Mouse (Mus musculus) intestine, embryonic 16.5 days (tissue): Measurements from ENCODE around the gene Chrne. TPM values are rescaled to one million over a fixed set of nuclear protein-coding genes. Genes with fewer than 3 reads are reported as not detected.

Experiments used
- ATAC-seq: fragments of 200-750 bp; cut with Nextera tagmentation; 2 replicates; pipeline ENCODE4 v1.8.0; 2017; ENCODE audit warnings: moderate TSS enrichment, moderate library complexity
- H3K27ac ChIP-seq: fragments of 300-500 bp; sonication (generic); 2 replicates; pipeline ENCODE4 v1.5.1; 2014; ENCODE audit warnings: mild to moderate bottlenecking, low read length
- H3K27me3 ChIP-seq: fragments of 300-500 bp; sonication (generic); replicated peaks from 2 replicates; pipeline ENCODE4 v1.6.1; 2014; ENCODE audit warnings: low read length, control low read depth, mixed read lengths; ENCODE audit not compliant: control insufficient read depth, insufficient read depth
- H3K36me3 ChIP-seq: fragments of 300-500 bp; sonication (generic); 2 replicates; pipeline ENCODE4 v1.6.1; 2014; ENCODE audit warnings: low read length, control low read depth; ENCODE audit not compliant: control insufficient read depth, insufficient read depth
- H3K4me1 ChIP-seq: fragments of 300-500 bp; sonication (generic); 2 replicates; pipeline ENCODE4 v1.6.1; 2014; ENCODE audit warnings: low read length, control low read depth, mixed read lengths; ENCODE audit not compliant: control insufficient read depth, insufficient read depth
- H3K4me2 ChIP-seq: fragments of 300-500 bp; sonication (generic); 2 replicates; pipeline ENCODE4 v1.6.1; 2014; ENCODE audit warnings: low read depth, low read length, control low read depth
- H3K4me3 ChIP-seq: fragments of 300-500 bp; sonication (generic); 2 replicates; pipeline ENCODE4 v1.5.1; 2014; ENCODE audit warnings: mild to moderate bottlenecking, low read length
- H3K9ac ChIP-seq: fragments of 300-500 bp; sonication (generic); 2 replicates; pipeline ENCODE4 v1.6.1; 2014; ENCODE audit warnings: low read depth, low read length
- H3K9me3 ChIP-seq: fragments of 300-500 bp; sonication (generic); 2 replicates; pipeline ENCODE4 v1.6.1; 2016; ENCODE audit warnings: low read length, control low read depth; ENCODE audit not compliant: control insufficient read depth
- whole genome bisulfite sequencing: fragments of 180-500 bp; shearing (Covaris S2); extraction: QIAGEN DNeasy Blood & Tissue Kit; methylation state at CpG from one replicate; pipeline ENCODE4 v1.1.7; 2014; 5-methylcytosine and 5-hydroxymethylcytosine counted together
- polyA plus RNA-seq: library from polyadenylated mRNA; unstranded; fragments of >200 nt; fragmentation: Nextera tagmentation; extraction: Ambion mirVana; gene quantifications from 2 replicates; pipeline ENCODE4 v1.2.1, GENCODE M21; 2015

Chrne gene
- polyA plus RNA-seq, 1 experiment from 2014 or later = not detected

- Histone ChIP-seq H3K4me1 (peaks cover 37% of the 10 kb centered on the region), H3K27ac (peak within 1 kb of the TSS; percentile 96), H3K27me3 (no peaks in the 10 kb centered on the region), H3K9ac (peak within 1 kb of the TSS; percentile 92), H3K4me3 (peak within 1 kb of the TSS; percentile 80), H3K9me3 (no peaks in the 10 kb centered on the region), H3K36me3 (peaks cover 32% of the 10 kb centered on the region), H3K4me2 (peak within 1 kb of the TSS; percentile 84)
- WGBS = under 1% methylated on average over 63 of the region's 63 CpGs
- ATAC-seq = peak; percentile 86
These were observed 28.0 kb upstream of the Chrne start, which contains the start of the genes Rnf167 and Slc25a11 for GRCm38 (mm10) chr11:70646691-70647650. TSS of gene Rnf167 (plus strand) at chr11:70647235. TSS of gene Slc25a11 (minus strand) at chr11:70647479.

GRCm38 (mm10) chr11:70646259-70646555 lies 27.2 kb upstream of the Chrne start:
- Histone ChIP-seq H3K9me3 (no peaks in the 10 kb centered on the region), H3K27ac (peak overlapping the region; percentile 94), H3K4me1 (peaks cover 30% of the 10 kb centered on the region), H3K4me3 (peak overlapping the region; percentile 76), H3K4me2 (peak overlapping the region; percentile 68), H3K36me3 (peaks cover 28% of the 10 kb centered on the region), H3K27me3 (no peaks in the 10 kb centered on the region), H3K9ac (peak overlapping the region; percentile 92)
- ATAC-seq = no peak
- 17% methylated on average over 3 of the region's 3 CpGs for WGBS

DNA sequence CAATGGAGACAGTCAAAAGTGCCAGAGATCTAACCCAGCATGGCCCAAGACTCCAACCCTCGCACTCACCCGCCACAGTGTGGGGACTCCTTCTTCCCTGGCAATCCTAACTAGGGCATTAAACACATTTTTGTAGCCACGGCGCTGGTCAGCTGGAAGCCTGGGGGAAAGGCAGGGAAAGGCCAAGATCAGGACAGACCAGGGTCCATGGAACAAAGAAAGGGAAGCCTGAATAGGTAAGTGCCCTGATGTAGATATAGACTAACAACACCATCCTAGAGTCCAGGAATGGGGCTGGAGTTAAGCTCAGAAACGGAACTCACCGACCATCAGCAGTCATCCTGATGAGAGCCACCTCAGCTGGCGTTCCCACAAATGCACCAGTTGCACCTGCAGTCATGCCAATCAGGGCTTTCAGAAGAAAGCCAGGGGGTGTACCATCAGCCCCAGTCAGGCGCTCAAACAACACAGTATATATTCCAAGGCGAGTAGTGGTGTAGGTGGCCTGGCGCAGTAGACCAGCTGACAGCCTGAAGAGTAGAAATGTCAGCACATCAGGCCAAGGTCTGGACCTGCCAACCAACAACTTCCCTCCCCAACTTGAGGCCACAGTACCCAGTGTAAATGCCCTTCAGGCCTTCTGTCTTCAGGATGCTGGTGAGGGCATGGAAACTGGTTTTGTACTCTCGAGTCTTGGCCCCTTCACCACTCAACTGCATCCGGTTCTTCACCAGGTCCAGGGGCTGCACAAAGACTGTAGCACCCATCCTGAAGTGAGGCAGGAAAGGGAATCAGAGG lies 26.6 kb upstream of the Chrne start:
- Histone ChIP-seq H3K9ac (peak overlapping the region; percentile 92), H3K36me3 (peaks cover 23% of the 10 kb centered on the region), H3K4me2 (peak overlapping the region; percentile 68), H3K4me3 (peak overlapping the region; percentile 76), H3K27me3 (no peaks in the 10 kb centered on the region), H3K9me3 (no peaks in the 10 kb centered on the region), H3K4me1 (peaks cover 25% of the 10 kb centered on the region), H3K27ac (no peak overlapping the region)
- WGBS = 86% methylated on average over 12 of the region's 12 CpGs
- no peak for ATAC-seq

- ATAC-seq = no peak
- Histone ChIP-seq H3K36me3 (peaks cover 22% of the 10 kb centered on the region), H3K9ac (no peak overlapping the region), H3K27ac (no peak overlapping the region), H3K4me2 (no peak overlapping the region), H3K4me1 (peaks cover 17% of the 10 kb centered on the region), H3K9me3 (no peaks in the 10 kb centered on the region), H3K27me3 (no peaks in the 10 kb centered on the region), H3K4me3 (no peak overlapping the region)
- 96% methylated on average over 8 of the region's 8 CpGs for WGBS
These were observed 25.6 kb upstream of the Chrne start for GRCm38 (mm10) chr11:70644564-70645103.

- Histone ChIP-seq H3K36me3 (peaks cover 13% of the 10 kb centered on the region; the same call in 1 of the 2 replicates), H3K27ac (no peak overlapping the region), H3K4me2 (no peak overlapping the region), H3K9me3 (no peaks in the 10 kb centered on the region), H3K27me3 (no peaks in the 10 kb centered on the region), H3K4me1 (peaks cover 7% of the 10 kb centered on the region), H3K4me3 (no peak overlapping the region), H3K9ac (no peak overlapping the region)
- whole genome bisulfite sequencing = 95% methylated on average over 6 of the region's 6 CpGs
- ATAC-seq = no peak
These were observed 24.0 kb upstream of the Chrne start for GRCm38 (mm10) chr11:70643051-70643450.

DNA sequence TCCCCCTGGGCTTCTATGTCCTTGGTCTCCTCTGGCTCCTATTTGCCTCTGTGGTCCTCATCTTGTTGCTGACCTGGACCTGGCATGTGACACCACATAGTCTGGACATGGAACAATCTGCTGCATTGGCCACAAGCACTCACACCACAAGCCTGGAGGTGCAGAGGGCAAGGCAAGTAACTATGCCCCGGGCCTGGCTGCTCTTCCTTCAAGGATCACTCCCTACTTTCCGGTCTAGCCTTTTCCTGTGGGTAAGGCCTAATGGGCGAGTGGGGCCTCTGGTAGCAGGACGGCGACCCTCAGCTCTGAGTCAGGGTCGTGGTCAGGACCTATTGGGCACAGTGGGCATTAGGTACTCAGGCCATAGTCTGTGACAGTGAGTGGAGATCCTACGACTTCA lies 22.2 kb upstream of the Chrne start:
- Histone ChIP-seq H3K27ac (no peak overlapping the region), H3K27me3 (no peaks in the 10 kb centered on the region), H3K9me3 (no peaks in the 10 kb centered on the region), H3K4me2 (no peak overlapping the region), H3K9ac (no peak overlapping the region), H3K4me3 (no peak overlapping the region), H3K36me3 (peaks cover 13% of the 10 kb centered on the region; the same call in 1 of the 2 replicates), H3K4me1 (peaks cover 7% of the 10 kb centered on the region)
- 80% methylated on average over 7 of the region's 7 CpGs for WGBS
- ATAC-seq = no peak

DNA sequence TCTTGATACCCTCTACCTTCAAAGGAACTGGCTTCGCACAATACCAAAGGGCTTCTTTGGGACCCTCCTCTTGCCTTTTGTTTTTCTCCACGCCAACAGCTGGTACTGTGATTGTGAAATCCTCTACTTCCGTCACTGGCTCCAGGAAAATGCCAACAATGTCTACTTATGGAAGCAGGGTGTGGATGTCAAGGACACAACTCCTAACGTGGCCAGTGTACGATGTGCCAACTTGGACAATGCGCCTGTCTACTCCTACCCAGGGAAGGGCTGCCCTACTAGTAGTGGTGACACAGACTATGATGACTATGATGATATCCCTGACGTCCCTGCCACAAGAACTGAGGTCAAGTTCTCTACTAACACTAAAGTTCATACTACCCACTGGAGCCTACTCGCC lies 21.0 kb upstream of the Chrne start:
- Histone ChIP-seq H3K27me3 (no peaks in the 10 kb centered on the region), H3K9me3 (no peaks in the 10 kb centered on the region), H3K36me3 (peaks cover 8% of the 10 kb centered on the region; the same call in 1 of the 2 replicates), H3K4me3 (no peak overlapping the region), H3K9ac (no peak overlapping the region), H3K27ac (no peak overlapping the region), H3K4me1 (no peaks in the 10 kb centered on the region), H3K4me2 (no peak overlapping the region)
- ATAC-seq = no peak
- 86% methylated on average over 8 of the region's 8 CpGs for WGBS

- 36% methylated on average over 5 of the region's 5 CpGs for WGBS
- Histone ChIP-seq H3K4me3 (no peak within 1 kb of the TSS), H3K36me3 (no peaks in the 10 kb centered on the region), H3K4me2 (no peak within 1 kb of the TSS), H3K27ac (no peak within 1 kb of the TSS), H3K9me3 (no peaks in the 10 kb centered on the region), H3K27me3 (no peaks in the 10 kb centered on the region), H3K4me1 (no peaks in the 10 kb centered on the region), H3K9ac (no peak within 1 kb of the TSS)
- peak; percentile 23; the same call in 1 of the 2 replicates for ATAC-seq
These were observed 19.8 kb upstream of the Chrne start, which contains the start of gene Gp1ba for GRCm38 (mm10) chr11:70638714-70639278. TSS of gene Gp1ba (plus strand) at chr11:70639122.

GRCm38 (mm10) chr11:70638293-70638692 lies 19.3 kb upstream of the Chrne start:
- WGBS = 79% methylated on average over 1 of the region's 1 CpGs
- H3K4me2 ChIP-seq = no peak overlapping the region
- H3K27ac ChIP-seq = no peak overlapping the region
- no peak overlapping the region for H3K9ac ChIP-seq
- H3K36me3 ChIP-seq = no peaks in the 10 kb centered on the region
- no peak overlapping the region for H3K4me3 ChIP-seq
- no peaks in the 10 kb centered on the region for H3K4me1 ChIP-seq
- ATAC-seq = no peak
- no peaks in the 10 kb centered on the region for H3K9me3 ChIP-seq
- H3K27me3 ChIP-seq = no peaks in the 10 kb centered on the region
